In genomic region chrX:97378076-97378475, GRCm38 (mm10) we compare ENCODE assay signal across 27 mouse cellular contexts. TPM values are rescaled to one million over a fixed set of nuclear protein-coding genes. Genes with fewer than 3 reads are reported as not detected.
"Had no signal": no experiment of that assay in that cellular context is flagged by ENCODE, and none has a peak within 500 bp of the region (broad histone marks: within the 10 kb centered on the region; RNA-seq: fewer than 3 reads in every experiment).

No protein-coding gene starts in this region.

- H3K27ac ChIP-seq: limb, embryonic 10.5 days; limb, embryonic 12.5 days; limb, embryonic 13.5 days; limb, embryonic 15.5 days; liver, embryonic 12.5 days; liver, embryonic 13.5 days; liver, embryonic 14.5 days; liver, embryonic 15.5 days; lung, embryonic 15.5 days; macrophage; midbrain, embryonic 10.5 days; midbrain, embryonic 12.5 days; midbrain, embryonic 13.5 days; midbrain, embryonic 15.5 days had no signal

- H3K4me3 ChIP-seq: limb, embryonic 10.5 days; limb, embryonic 12.5 days; limb, embryonic 13.5 days; limb, embryonic 15.5 days; liver, embryonic 12.5 days; liver, embryonic 13.5 days; liver, embryonic 15.5 days; lung, embryonic 15.5 days; megakaryocyte, embryonic 14.5 days; midbrain, embryonic 10.5 days; midbrain, embryonic 12.5 days; midbrain, embryonic 13.5 days; midbrain, embryonic 15.5 days had no signal

- DNase-seq: left cerebral cortex, postnatal 4 days; liver; liver, embryonic 13.5 days; liver, postnatal 0 days; lung, adult 18-20 months; lung, adult 2 months; lung, embryonic 14.5 days; lung, postnatal 10 days; lung, postnatal 14 days; lung, postnatal 36 days; lung, postnatal 4 days; midbrain, embryonic 14.5 days had no signal

RNA-seq across cellular contexts. Expression of gene Eda2r, which starts 1.1 kb away (rescaled TPM):
- total RNA-seq: megakaryocyte, adult 5-6 weeks had no signal
